Mouse (Mus musculus) hindbrain, embryonic 10.5 days (tissue): Measurements from ENCODE around the gene Zfyve16. TPM values are rescaled to one million over a fixed set of nuclear protein-coding genes. Genes with fewer than 3 reads are reported as not detected.

Experiments used
- DNase-seq: peaks from one replicate; pipeline ENCODE4 v3.0.0-alpha.2; 2017; ENCODE audit warnings: low spot score
- H3K27ac ChIP-seq: fragments of 300-500 bp; sonication (generic); 2 replicates; pipeline ENCODE4 v1.5.1; 2016; ENCODE audit warnings: mild to moderate bottlenecking, moderate library complexity
- H3K27me3 ChIP-seq: fragments of 300-500 bp; sonication (generic); 2 replicates; pipeline ENCODE4 v1.6.1; 2016; ENCODE audit warnings: mild to moderate bottlenecking; ENCODE audit not compliant: poor library complexity, insufficient read depth, severe bottlenecking
- H3K36me3 ChIP-seq: fragments of 300-500 bp; sonication (generic); 2 replicates; pipeline ENCODE4 v1.6.1; 2016; ENCODE audit warnings: mild to moderate bottlenecking, moderate library complexity
- H3K4me1 ChIP-seq: fragments of 300-500 bp; sonication (generic); replicated peaks from 2 replicates; pipeline ENCODE4 v1.6.1; 2016; ENCODE audit warnings: mild to moderate bottlenecking
- H3K4me3 ChIP-seq: fragments of 300-500 bp; sonication (generic); 2 replicates; pipeline ENCODE4 v1.5.1; 2016; ENCODE audit warnings: mild to moderate bottlenecking, moderate library complexity
- H3K9me3 ChIP-seq: fragments of 300-500 bp; sonication (generic); 2 replicates; pipeline ENCODE4 v1.6.1; 2016; ENCODE audit warnings: mild to moderate bottlenecking, moderate library complexity
- WGBS: fragments of 180-500 bp; shearing (Covaris S2); methylation state at CpG from one replicate; pipeline ENCODE4 v1.1.7; 2016; 5-methylcytosine and 5-hydroxymethylcytosine counted together
- polyA plus RNA-seq: library from polyadenylated mRNA; unstranded; fragments of >200 nt; fragmentation: Nextera tagmentation; extraction: Ambion mirVana; gene quantifications from 2 replicates; pipeline ENCODE4 v1.2.1, GENCODE M21; 2016

The Zfyve16 gene
- polyA plus RNA-seq, 1 experiment from 2014 or later, result 6.9 TPM

DNA sequence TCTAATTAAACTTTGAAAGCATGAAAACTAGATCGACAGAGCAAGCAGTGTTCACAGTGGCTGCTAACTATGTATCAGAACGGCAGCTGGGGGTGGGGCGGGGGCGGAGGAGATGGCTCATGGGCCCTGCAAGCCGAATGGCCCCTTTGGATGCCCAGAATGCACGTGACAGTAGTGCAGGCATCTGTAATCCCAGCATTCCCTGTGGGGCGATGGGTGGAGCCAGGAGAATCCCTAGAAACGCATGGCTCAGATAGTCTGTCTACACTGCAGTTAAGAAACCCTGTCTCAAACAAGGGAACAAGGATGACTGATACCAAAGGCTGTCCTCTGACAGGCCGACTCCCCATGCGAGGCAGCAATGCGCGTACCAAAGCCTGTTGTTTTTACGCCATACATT, 90.4 kb downstream of the Zfyve16 start:
- Histone ChIP-seq H3K27me3 (no peaks in the 10 kb centered on the region), H3K27ac (no peak overlapping the region), H3K4me1 (no peaks in the 10 kb centered on the region), H3K9me3 (no peaks in the 10 kb centered on the region), H3K36me3 (no peaks in the 10 kb centered on the region), H3K4me3 (no peak overlapping the region)
- no peak for DNase-seq
- 77% methylated on average over 13 of the region's 13 CpGs for WGBS

- DNase-seq, result no peak
- WGBS, result 92% methylated on average over 10 of the region's 10 CpGs
Observed at GRCm38 (mm10) chr13:92438656-92439055, 92.0 kb downstream of the Zfyve16 start.

More at GRCm38 (mm10) chr13:92438656-92439055, 92.0 kb downstream of the Zfyve16 start:
- H3K27me3 ChIP-seq, result no peaks in the 10 kb centered on the region
- H3K9me3 ChIP-seq, result no peaks in the 10 kb centered on the region
- no peak overlapping the region for H3K4me3 ChIP-seq
- no peaks in the 10 kb centered on the region for H3K4me1 ChIP-seq
- H3K27ac ChIP-seq, result no peak overlapping the region
- no peaks in the 10 kb centered on the region for H3K36me3 ChIP-seq

Other genes with a start within 250 kb of the Zfyve16 start
- gene Gm20379, start 224.9 kb downstream of the Zfyve16 start, polyA plus RNA-seq, result 0.76 and 0.93 TPM in 2 replicates
- gene Dhfr, start 176.1 kb downstream of the Zfyve16 start, polyA plus RNA-seq, result 17.9 and 25.5 TPM in 2 replicates
- gene Msh3, start 175.9 kb downstream of the Zfyve16 start, polyA plus RNA-seq, result 24.6 and 32.2 TPM in 2 replicates
- 0.09 TPM in 2 replicates for gene Ankrd34b, start 105.0 kb downstream of the Zfyve16 start, polyA plus RNA-seq
- gene Fam151b, start 46.9 kb downstream of the Zfyve16 start, polyA plus RNA-seq, result 0.13 TPM in 1 of 2 replicates, not detected in the other
- not detected in 2 replicates for gene Spz1, start 45.3 kb upstream of the Zfyve16 start, polyA plus RNA-seq
- gene Serinc5, start 80.2 kb upstream of the Zfyve16 start, polyA plus RNA-seq, result 10.6 and 13.3 TPM in 2 replicates